Mouse (Mus musculus) mature B cell (primary cell): Measurements from ENCODE around the gene Gm5728.
"Not testable (repeated sequence)": the region's sequence is repeated elsewhere in the genome, so short reads cannot be mapped to it uniquely, and the experiment has no call there.

Experiments used
- in situ Hi-C: fragments of 300-500 bp; cut with MboI; formaldehyde crosslinking; loops from 2 replicates; pipeline ENCODE4 v1.14.3; 2019

Gm5728 gene

DNA sequence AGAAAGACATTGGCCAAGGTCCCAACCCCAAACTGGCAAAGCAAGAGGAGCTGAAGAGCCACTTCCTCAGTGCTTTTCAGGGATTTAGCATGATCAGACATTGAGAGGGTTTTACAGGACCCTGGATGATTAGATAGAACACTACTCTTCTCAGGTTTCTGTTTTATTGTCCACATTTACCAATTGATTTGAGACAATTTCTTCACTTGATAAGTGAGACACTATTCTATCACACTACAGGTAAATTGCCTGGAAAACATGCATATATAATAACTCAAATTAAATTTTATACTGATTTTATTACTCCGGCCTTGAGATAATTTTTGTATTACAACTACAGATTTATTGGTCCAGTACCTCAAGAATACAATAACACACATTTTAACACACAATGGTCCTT lies at the start of gene Gm5728:
TSS of gene Gm5728 (minus strand) at position 101 of the 400 bp plus-strand sequence.
- in situ Hi-C loops, result not testable (repeated sequence)

DNA sequence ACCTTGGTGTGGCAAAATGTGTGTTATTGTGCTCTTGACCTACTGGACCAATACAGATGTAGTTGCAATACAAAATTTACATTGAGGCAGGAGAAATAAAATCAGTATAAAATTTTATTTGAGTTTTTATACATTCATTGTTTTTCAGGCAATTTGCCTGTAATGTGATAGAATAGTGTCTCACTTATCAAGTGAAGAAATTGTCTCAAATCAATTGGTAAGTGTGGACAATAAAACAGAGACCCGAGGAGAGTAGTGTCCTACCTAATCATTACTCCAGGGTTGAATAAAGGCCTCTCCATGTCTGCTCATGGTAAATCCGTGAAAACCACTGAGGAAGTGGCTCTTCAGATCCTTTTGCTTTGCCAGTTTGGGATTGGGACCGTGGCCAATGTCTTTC lies 42.4 kb upstream of the Gm5728 start, which contains the start of gene Vmn1r100:
TSS of gene Vmn1r100 (plus strand) at position 301 of the 400 bp plus-strand sequence.
- in situ Hi-C loops, result not testable (repeated sequence)

DNA sequence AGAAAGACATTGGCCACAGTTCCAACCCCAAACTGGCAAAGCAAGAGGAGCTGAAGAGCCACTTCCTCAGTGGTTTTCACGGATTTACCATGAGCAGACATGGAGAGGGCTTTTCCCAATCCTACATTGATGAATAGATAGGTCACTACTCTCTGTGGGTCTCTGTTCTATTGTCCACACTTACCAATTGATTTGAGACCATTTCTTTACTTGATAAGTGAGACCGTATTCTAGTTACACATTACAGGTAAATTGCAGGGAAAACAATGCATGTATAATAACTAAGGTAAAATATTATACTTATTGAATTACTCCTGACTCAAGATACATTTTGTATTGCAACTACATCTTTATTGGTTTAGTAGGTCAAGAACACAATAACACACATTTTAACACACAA lies 41.2 kb downstream of the Gm5728 start, which contains the start of gene Gm4133:
TSS of gene Gm4133 (minus strand) at position 101 of the 400 bp plus-strand sequence.
- in situ Hi-C loops, result not testable (repeated sequence)
